Mouse (Mus musculus) CD8-positive naive resting alpha-beta T cell, adult 57 days (primary cell): ENCODE results near the gene Olfr745. TPM values are rescaled to one million over a fixed set of nuclear protein-coding genes. Genes with fewer than 3 reads are reported as not detected.

Experiments used
- total RNA-seq: library from RNA; stranded (reverse); gene quantifications from one replicate; pipeline ENCODE4 v1.2.4, GENCODE M21; 2023

The Olfr745 gene
- not detected for total RNA-seq

GRCm38 (mm10) chr14:50639088-50639487 is at the start of gene Olfr745:
Gene Olfr745, plus strand, starts transcription at chr14:50639388.

GRCm38 (mm10) chr14:50614579-50614978 is 24.6 kb upstream of the Olfr745 start, which contains the start of gene Olfr744:
Gene Olfr744, plus strand, starts transcription at chr14:50614879.

GRCm38 (mm10) chr14:50646783-50647182 is 7.6 kb downstream of the Olfr745 start, which contains the start of gene Olfr746:
Gene Olfr746, plus strand, starts transcription at chr14:50647083.

GRCm38 (mm10) chr14:50693106-50693505 is 53.9 kb downstream of the Olfr745 start, which contains the start of gene Olfr747:
Gene Olfr747, minus strand, starts transcription at chr14:50693206.

Other genes starting within 250 kb of the Olfr745 start
- gene Olfr738, start 231.8 kb upstream of the Olfr745 start, total RNA-seq = not detected
- not detected for gene Olfr739, start 220.8 kb upstream of the Olfr745 start, total RNA-seq
- gene Olfr740, start 193.8 kb upstream of the Olfr745 start, total RNA-seq = not detected
- gene Olfr741, start 166.7 kb upstream of the Olfr745 start, total RNA-seq = not detected
- not detected for gene Olfr742, start 135.8 kb upstream of the Olfr745 start, total RNA-seq
- not detected for gene Olfr743, start 117.5 kb upstream of the Olfr745 start, total RNA-seq
- gene Olfr744, start 24.5 kb upstream of the Olfr745 start, total RNA-seq = not detected
- not detected for gene Olfr746, start 7.7 kb downstream of the Olfr745 start, total RNA-seq
- not detected for gene Olfr747, start 53.8 kb downstream of the Olfr745 start, total RNA-seq
- not detected for gene Olfr748, start 68.0 kb downstream of the Olfr745 start, total RNA-seq
- not detected for gene Olfr749, start 105.7 kb downstream of the Olfr745 start, total RNA-seq
- 70.2 TPM for gene Ttc5, start 146.1 kb downstream of the Olfr745 start, total RNA-seq
- 2.4 TPM for gene Ccnb1ip1, start 168.3 kb downstream of the Olfr745 start, total RNA-seq
- 59.4 TPM for gene Parp2, start 168.5 kb downstream of the Olfr745 start, total RNA-seq
- gene Tep1, start 231.2 kb downstream of the Olfr745 start, total RNA-seq = 29.3 TPM